Mouse (Mus musculus) cerebellum, postnatal 10 days (tissue): ENCODE data around the gene Krtap3-2.
"Not testable (repeated sequence)": the region's sequence is repeated elsewhere in the genome, so short reads cannot be mapped to it uniquely, and the experiment has no call there.

Experiments used
- DNase-seq, 2 experiments: peaks; one replicate each; pipeline ENCODE4 v3.0.0; 2021; ENCODE audit warnings: mixed read lengths in 2 of 2

Gene Krtap3-2

DNA sequence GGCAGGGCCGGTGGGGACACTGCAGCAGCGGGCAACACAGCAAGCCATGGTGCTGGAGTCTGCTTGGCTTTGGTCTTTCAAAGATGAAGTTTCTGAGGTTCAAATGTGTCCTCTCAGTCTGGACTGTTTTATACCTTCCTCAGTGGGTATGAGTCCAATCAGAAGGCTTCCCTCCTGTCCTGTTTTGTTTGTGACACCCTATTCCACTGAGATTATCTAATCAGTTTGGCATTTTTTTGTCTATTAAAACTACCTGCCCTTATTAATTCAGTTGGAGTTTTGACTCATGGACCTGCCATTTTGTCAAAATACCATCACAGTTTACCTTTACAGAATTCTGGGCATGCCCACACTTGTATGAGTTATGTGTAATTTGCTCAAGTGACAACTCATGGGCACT is at the start of gene Krtap3-2:
TSS of gene Krtap3-2 (minus strand) at position 101 of the 400 bp plus-strand sequence.
- no peak for DNase-seq

DNA sequence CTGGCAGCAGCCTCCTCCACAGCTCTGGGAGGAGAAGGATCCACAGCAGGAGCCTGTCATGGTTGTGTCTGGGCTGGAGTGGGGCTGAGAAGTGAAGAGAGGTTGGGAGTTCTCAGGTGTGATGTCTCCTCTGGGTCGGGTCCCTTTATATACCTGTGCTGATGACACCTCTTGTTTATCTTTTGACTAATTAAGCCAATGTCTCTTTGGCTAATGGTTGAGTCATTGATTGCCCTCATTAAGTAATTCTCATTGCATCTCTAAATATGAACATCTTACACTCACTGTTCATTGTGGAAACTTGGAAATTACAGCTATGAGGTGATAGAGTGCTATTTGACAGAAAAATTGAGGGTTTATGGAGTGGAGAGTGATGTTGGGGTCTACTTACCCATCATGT is 46.6 kb upstream of the Krtap3-2 start, which contains the start of gene Gm11938:
TSS of gene Gm11938 (minus strand) at position 101 of the 400 bp plus-strand sequence.
- not testable (repeated sequence) for DNase-seq

DNA sequence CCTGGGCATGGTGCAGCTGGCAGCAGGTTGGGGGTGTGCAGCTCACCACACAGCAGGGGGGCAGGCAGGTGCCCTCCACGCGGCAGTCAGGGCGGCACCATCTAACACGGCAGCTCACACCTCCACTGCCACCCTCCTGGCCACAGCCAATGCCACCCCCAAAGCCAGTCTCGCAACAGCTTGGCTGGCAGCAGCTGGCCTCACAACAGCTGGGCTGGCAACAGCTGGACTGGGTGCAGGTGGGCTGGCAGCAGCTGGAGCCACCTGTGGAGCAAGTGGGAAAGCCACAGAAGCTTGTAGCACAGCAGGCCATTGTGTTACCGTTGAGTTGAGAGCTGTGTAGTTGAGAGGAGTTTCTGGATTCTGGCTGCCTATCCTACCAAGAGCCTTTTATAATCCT is 41.1 kb upstream of the Krtap3-2 start, which contains the start of gene Krtap9-3:
TSS of gene Krtap9-3 (minus strand) at position 364 of the 400 bp plus-strand sequence.
- DNase-seq = not testable (repeated sequence)

DNA sequence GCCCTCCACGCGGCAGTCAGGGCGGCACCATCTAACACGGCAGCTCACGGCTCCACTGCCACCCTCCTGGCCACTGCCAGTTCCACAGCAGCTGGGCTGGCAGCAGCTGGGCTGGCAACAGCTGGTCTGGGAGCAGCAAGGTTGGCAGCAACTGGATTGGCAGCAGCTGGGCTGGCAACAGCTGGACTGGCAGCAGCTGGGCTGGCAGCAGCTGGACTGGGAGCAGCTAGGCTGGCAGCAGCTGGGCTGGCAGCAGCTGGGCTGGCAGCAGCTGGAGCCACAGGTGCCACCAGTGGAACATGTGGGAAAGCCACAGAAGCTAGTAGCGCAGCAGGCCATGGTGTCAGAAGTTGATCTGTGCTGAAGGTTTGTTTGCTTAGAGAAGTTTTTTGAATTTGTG is 34.3 kb upstream of the Krtap3-2 start, which contains the start of gene Krtap1-3:
TSS of gene Krtap1-3 (minus strand) at position 359 of the 400 bp plus-strand sequence.
- DNase-seq = no peak

DNA sequence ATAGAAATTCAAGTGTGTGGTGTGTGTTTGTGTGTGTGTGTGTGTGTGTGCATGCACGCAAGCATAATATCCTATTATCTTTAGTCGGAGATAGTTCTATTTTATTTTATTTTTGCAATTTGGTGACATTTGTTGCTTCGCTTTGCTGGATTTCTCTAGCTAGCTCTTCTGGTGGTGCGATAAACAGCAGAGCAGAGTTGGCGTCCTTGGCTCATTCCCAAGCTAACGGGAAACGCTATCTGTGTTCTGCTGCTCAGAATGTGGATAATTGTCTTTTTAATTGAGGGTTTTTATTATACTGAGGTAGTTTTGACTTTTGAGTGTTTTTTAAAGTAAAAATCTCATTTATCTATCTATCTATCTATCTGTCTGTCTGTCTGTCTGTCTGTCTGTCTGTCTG is 28.4 kb upstream of the Krtap3-2 start:
- DNase-seq = no peak

DNA sequence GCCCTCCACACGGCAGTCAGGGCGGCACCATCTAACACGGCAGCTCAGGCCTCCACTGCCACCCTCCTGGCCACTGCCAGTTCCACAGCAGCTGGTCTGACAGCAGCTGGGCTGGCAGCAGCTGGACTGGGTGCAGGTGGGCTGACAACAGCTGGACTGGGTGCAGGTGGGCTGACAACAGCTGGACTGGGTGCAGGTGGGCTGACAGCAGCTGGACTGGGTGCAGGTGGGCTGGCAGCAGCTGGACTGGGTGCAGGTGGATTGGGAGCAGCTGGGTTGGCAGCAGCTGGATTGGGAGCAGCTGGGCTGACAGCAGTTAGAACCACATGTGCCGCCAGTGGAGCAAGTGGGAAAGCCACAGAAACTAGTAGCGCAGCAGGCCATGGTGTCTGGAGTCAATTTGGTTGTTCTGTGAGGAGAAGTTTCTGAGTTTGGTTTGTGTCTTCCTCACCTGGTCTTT is 26.6 kb upstream of the Krtap3-2 start, which contains the start of gene Krtap1-4:
TSS of gene Krtap1-4 (minus strand) at position 410 of the 460 bp plus-strand sequence.
- DNase-seq = no peak

DNA sequence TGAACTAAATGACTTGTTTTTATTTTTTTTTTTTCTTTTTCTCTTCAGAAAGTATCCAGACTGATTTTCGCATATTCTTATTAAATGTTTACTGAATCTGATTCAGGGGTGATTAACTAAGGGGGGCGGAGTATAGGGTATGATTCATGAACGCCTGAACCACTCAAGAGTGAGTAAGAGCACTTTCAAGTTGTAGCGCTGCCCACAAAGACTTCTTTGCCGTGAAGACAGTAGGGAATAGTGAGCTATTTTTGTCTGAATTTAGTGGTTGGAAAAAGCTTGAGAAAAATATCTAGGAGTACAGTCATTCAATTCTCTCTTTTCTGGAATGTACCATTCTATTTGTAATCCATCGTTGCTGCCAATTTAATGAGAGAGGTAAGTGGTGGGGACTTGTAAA is 24.9 kb upstream of the Krtap3-2 start:
- DNase-seq = no peak

DNA sequence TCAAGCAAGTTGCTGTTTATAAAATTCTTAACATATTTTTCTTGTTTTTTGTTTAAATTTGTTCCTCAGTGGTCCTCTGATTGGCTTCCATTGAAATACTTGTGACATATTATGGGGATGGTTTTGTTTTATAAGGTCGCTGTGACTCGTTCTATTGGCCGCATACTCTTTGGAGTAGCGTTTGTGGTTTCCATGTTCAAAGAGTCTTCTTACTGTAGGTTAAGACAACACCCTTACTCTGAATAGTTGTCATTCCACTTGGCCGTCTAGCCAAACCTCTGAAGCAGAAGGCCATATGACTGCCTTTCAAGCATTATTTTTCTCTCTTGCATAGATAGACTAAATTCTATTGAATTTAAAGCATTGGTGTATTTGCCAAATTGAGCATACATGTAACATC is 24.4 kb upstream of the Krtap3-2 start:
- no peak for DNase-seq

DNA sequence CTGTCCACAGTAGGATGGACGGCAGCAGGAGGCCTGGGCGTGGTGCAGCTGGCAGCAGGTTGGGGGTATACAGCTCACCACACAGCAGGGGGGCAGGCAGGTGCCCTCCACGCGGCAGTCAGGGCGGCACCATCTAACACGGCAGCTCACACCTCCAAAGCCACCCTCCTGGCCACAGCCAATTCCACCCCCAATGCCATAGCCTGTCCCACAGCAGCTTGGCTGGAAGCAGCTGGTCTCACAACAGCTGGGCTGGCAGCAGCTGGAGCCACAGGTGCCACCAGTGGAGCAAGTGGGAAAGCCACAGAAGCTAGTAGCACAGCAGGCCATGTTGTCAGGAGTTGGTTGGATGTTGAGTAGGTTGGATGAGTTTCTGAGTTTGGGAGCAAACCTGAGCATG is 24.0 kb upstream of the Krtap3-2 start, which contains the start of gene Krtap1-5:
TSS of gene Krtap1-5 (minus strand) at position 381 of the 400 bp plus-strand sequence.
- DNase-seq = no peak

DNA sequence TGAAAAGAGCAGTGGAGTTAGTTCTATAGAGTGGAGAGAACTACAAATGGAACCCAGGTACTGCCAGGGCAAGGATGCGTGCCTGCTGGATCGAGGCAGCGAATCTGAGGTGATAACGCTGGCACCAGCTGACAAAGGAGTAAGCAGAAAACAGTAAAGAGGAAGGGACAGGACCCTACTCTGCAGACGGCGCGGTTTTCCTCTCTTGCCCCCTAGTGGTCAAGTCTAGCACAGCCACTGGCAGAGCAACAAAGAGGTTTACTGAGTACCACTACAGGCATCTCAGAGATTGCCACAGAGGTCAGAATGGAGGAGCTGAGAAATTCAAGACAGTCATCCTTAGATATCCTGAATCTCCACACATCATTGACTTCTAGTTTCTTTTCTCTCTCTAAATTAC is 17.5 kb upstream of the Krtap3-2 start:
- peak; percentile 90 for DNase-seq

DNA sequence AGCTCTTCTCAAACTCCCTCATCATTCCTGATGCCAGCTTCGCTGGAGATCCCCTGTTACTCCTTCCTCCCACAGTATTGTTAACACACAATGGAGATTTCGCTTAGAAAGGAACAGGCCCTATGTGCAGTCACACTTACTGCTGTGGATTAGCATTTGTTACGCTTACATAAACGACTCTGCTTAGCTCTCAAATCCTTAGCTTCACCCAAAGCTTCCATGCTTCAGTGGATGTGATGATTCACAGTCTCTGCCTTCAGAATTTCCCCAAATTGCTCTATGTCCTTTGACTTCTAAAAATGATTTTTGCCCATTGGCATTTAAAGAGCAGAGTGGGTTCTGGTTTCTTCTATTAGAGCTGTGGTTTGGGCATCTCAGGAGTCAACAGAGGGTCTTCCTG is 16.5 kb upstream of the Krtap3-2 start:
- DNase-seq = no peak

DNA sequence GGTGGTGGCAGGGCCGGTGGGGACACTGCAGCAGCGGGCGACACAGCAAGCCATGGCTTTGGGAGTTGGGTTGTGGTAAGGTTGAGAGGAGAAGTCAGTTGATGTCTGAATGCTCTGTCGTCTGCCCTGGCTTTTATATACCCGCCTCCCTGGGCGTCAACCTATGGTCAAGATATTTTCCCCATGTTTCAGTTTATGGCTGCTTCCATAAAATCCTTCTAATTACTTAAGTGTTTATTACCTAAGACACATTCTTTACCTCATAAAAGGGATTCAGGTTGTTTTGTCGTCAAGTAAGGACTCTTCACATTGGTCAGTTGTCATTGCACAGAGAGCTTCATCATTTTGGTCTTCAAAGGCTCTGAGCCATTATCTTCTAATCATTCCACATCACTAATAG is 9.9 kb upstream of the Krtap3-2 start, which contains the start of gene Krtap3-1:
TSS of gene Krtap3-1 (minus strand) at position 101 of the 400 bp plus-strand sequence.
- no peak for DNase-seq

DNA sequence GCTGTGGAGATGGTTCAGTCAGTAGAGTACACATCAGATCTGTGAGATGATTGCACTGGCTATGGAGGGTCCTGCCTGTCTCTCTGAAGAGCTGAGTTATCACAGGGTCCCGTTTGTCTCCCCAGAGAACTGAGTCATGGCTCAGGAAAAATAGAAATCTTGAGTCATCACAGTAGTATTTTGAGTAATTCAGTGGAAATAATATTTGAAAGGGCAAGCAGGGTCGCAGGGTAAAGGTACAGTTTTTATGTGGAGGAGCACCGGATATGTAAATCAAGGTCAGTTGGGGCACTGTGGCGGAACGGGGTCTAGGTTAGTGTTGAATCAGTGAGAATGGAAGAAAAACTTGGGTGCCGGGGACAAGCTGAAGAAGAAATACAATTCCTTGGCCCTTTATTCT is 5.9 kb upstream of the Krtap3-2 start:
- DNase-seq = no peak

DNA sequence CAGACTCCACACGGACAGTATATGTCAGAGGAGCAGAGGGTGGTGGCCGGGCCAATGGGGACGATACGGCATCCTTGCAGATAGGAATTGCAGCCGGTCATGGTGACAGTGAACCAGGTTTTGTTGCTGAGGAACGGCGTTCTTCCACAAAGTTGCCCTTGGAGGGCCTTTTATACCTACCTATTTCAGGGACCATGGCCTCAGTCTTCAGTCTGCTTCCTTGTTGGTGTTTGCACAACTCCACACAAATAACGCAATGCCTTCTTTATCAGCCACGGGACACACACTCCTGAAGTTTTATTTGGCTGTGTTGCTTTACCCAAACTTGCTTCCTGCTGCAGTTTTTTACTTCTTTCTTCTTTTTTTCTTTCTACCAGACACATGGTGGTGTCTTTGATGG is 2.7 kb upstream of the Krtap3-2 start, which contains the start of gene Gm11939:
TSS of gene Gm11939 (minus strand) at position 101 of the 400 bp plus-strand sequence.
- no peak for DNase-seq

DNA sequence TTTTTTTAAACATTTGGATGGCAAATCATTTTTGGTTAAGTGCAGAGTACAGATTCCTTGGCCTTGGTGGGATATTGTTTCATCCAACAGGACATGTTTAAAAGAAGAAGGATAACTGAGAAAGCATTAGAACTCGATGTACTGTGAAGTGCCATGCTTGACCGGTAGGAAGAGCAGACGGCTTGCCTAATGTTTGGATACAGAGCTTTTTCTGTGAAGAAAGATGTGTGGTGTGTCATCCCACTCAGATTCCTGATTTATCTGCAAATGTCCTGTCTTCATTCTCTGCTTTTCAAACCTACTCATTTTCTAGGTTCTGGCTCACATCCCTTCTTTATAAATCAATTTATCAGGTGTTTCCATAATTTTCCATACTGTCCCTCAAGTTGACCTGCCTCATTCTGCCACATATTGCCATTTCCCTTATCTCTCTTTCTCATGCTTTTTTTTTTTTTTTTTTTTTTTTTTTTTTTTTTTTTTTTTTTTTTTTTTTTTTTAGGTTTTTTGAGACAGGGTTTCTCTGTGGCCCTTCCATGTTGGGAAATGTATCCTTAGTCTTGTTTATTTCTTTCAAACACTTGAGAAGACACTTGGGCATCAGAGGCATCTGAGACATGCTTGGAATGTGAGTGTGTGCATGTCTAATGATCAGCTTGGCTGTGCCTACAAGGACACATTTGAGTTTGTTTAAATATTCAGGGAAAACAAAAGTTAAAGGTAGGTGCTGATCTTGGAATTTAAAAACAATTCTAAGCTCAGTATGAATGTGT is 1.5 kb upstream of the Krtap3-2 start:
- DNase-seq = no peak

DNA sequence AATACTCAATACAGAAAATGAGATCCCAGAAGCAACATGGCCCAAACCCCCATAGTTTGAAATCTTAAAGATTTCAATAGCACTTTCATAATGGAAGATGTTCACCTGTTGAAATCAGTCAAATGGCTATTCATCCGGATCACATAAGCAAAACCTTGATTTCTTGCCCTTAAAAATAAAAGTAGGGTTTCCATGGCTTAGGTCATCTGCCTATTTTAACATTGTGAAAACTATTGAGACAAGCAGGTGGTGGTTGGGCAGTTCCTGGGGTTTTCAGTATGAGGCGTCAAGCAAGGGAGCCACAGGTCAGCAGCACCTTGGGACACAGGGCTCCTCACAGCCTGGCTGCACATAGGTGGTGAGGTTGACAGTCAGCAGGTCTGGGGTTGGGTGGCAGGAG is 458 bp downstream of the Krtap3-2 start:
- no peak for DNase-seq

DNA sequence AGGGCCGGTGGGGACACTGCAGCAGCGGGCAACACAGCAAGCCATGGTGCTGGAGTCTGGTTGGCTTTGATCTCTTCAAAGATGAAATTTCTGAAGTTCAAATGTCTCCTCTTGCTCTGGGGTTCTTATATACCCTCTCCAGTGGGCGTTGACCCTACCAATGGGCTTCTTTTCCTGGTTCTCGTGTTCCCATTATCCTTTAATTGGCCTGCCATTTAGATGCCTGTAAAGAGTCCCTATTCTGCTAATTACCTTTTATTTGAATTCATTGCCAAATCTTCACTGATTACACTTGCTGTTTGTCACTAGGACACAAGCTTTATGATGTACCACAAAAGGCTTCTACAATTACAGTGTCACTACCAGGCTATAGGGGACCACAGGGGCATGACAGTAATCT is 5.9 kb downstream of the Krtap3-2 start, which contains the start of gene Krtap3-3:
TSS of gene Krtap3-3 (minus strand) at position 101 of the 400 bp plus-strand sequence.
- DNase-seq = no peak

DNA sequence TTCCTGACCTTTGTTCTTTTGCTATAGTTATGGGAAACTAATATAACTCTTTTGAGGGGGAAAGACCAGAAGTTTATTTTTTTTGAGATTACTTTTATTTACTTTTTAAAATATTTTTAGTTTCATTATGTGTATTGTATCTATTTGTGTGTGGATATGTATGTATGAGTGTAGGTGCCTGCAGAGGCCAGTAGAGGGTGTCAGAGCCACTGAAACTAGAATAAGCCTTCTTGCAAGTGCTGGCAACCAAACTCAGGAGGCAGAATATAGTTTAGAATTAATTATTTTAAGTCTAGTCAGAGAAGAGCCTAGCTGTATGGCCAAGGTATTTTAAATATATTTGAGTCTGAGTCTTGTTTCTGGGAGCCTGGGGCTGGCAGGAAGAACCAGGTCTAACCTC is 8.8 kb downstream of the Krtap3-2 start:
- no peak for DNase-seq

DNA sequence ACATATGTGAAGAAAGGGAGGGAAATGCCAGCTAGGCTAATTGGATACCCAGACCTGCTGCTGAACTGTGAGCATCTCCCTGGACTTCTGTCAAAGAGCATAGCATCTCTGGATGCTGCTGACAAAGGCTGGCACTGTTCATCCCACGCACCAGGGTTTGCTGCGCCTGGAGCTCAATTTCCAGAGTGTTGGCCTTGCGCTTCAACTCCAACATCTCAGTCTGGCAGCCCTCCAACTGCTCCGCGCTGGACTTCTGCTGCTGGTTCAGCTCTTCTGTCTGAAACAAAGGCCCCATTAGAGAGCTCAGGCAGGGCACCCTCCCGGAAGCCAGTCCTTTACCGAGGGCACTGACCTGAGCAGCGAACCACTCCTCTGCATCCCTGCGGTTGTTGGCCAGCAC is 16.9 kb downstream of the Krtap3-2 start:
- peak; percentile 84 to 91 for DNase-seq

DNA sequence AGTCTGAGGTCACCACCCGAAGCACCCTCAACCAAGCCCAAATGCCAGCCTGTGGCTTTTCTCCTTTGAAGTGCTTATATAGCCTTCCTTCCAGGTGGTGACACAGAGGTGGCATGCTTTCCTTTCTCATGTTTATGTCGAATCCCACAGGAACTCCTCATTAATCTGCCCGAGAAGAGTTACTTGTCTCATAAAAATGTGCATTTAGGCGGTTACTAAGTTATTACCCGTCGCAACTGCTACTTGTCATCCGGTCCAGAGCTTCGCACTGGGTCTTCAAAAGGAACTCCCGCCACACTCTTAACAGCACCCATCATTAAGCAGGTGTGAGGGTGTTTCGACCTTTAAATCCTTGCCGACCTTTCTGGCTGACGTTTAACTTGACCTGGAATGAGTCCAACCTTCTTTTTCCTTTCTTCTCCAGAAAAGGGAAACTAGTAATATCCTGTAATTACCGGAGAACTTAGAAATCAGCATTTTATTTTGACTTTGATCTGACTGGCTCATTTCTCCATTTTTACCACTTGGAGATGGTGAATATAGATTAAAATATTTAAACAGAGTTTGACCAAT is 35.3 kb downstream of the Krtap3-2 start, which contains the start of gene Krt39:
TSS of gene Krt39 (minus strand) at position 51 of the 573 bp plus-strand sequence.
- no peak for DNase-seq

DNA sequence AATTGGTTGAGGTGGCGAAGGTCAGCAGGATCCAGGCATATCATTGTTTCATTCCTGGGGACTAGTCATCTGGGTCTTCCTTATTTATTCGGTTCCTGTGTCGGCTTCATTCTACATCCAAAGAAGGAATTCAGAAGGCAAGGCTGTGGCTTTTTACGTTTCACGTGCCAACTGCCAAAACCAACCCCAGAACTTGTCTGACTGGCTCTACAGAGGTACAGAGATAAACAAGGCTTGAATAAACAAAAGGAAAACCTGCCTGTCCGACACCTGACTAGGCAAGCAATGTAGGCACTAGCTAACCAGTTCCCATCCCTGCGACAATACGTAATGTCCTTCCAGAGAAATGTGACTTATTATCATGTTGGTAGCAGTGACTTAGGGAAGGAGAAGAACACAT is 42.6 kb downstream of the Krtap3-2 start:
- no peak for DNase-seq
